Mouse (Mus musculus) kidney, postnatal 0 days (tissue): ENCODE data around the gene Il4ra. TPM values are rescaled to one million over a fixed set of nuclear protein-coding genes. Genes with fewer than 3 reads are reported as not detected.

Source experiments
- ATAC-seq: fragments of 200-750 bp; cut with Nextera tagmentation; replicated peaks from 2 replicates; pipeline ENCODE4 v1.8.0; 2017; ENCODE audit warnings: low read depth, moderate number of reproducible peaks, moderate TSS enrichment, moderate library complexity; ENCODE audit not compliant: low FRiP score
- DNase-seq: peaks from one replicate; pipeline ENCODE4 v3.0.0-alpha.2; 2016; ENCODE audit warnings: low spot score
- H3K27ac ChIP-seq: fragments of 300-500 bp; sonication (generic); 2 replicates; pipeline ENCODE4 v1.5.1; 2014; ENCODE audit warnings: mild to moderate bottlenecking
- H3K27me3 ChIP-seq: fragments of 300-500 bp; sonication (generic); 2 replicates; pipeline ENCODE4 v1.6.1; 2014; ENCODE audit warnings: low read length, mixed read lengths; ENCODE audit not compliant: insufficient read depth
- H3K36me3 ChIP-seq: fragments of 300-500 bp; sonication (generic); 2 replicates; pipeline ENCODE4 v1.6.1; 2014; ENCODE audit warnings: low read length, mixed read lengths; ENCODE audit not compliant: insufficient read depth
- H3K4me1 ChIP-seq: fragments of 300-500 bp; sonication (generic); replicated peaks from 2 replicates; pipeline ENCODE4 v1.6.1; 2014; ENCODE audit warnings: antibody characterized with exemption, low read length, mixed read lengths; ENCODE audit not compliant: insufficient read depth
- H3K4me2 ChIP-seq: fragments of 300-500 bp; sonication (generic); 2 replicates; pipeline ENCODE4 v1.6.1; 2014; ENCODE audit warnings: mild to moderate bottlenecking, low read length, moderate library complexity, mixed read lengths
- H3K4me3 ChIP-seq: fragments of 300-500 bp; sonication (generic); replicated peaks from 2 replicates; pipeline ENCODE4 v1.5.1; 2014; ENCODE audit warnings: low read depth, low read length
- H3K9ac ChIP-seq: fragments of 300-500 bp; sonication (generic); 2 replicates; pipeline ENCODE4 v1.6.1; 2014; ENCODE audit warnings: low read depth, low read length
- H3K9me3 ChIP-seq: fragments of 300-500 bp; sonication (generic); replicated peaks from 2 replicates; pipeline ENCODE4 v1.6.1; 2016; ENCODE audit warnings: low read length, inconsistent platforms, mixed read lengths
- CTCF ChIP-seq: IDR thresholded peaks from 2 replicates; pipeline ENCODE4 v1.5.1; 2016; ENCODE audit warnings: antibody characterized with exemption, low read depth, mild to moderate bottlenecking, moderate library complexity
- WGBS: fragments of 180-500 bp; shearing (Covaris S2); extraction: QIAGEN DNeasy Blood & Tissue Kit; methylation state at CpG from one replicate; pipeline ENCODE4 v1.1.7; 2014; 5-methylcytosine and 5-hydroxymethylcytosine counted together
- polyA plus RNA-seq: library from polyadenylated mRNA; unstranded; fragments of >200 nt; fragmentation: Nextera tagmentation; extraction: Ambion mirVana; gene quantifications from 2 replicates; pipeline ENCODE4 v1.2.1, GENCODE M21; 2015

Il4ra gene
- polyA plus RNA-seq, 1 experiment from 2014 or later = 10.0 TPM

DNA sequence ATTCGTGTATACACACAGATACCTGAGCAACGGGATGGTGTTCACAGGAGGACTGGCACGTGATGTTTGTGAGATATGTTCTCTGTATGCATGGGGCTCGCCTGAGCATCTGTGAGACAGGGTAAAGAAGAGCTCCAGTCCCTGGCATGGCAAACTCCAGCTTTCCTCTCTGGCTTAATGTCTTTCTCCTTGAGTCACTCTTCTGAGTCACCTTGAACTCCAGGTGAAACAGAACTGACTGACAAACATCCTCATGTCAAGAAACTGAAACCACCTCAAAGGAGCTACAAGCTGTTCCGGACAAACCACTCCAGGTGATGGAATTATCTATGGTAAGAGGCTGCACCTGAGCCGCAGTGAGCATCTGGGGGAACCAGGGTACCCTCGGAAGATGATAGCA, 38.0 kb downstream of the Il4ra start:
- TF ChIP-seq CTCF = no peak
- H3K36me3 ChIP-seq = no peaks in the 10 kb centered on the region
- DNase-seq (no peak), ATAC-seq (no peak)
- no peak overlapping the region for H3K4me2 ChIP-seq
- H3K9me3 ChIP-seq = no peaks in the 10 kb centered on the region
- H3K27me3 ChIP-seq = no peaks in the 10 kb centered on the region
- no peak overlapping the region for H3K4me3 ChIP-seq
- H3K9ac ChIP-seq = no peak overlapping the region
- no peaks in the 10 kb centered on the region for H3K4me1 ChIP-seq
- 86% methylated on average over 7 of the region's 7 CpGs for WGBS
- no peak overlapping the region for H3K27ac ChIP-seq

DNA sequence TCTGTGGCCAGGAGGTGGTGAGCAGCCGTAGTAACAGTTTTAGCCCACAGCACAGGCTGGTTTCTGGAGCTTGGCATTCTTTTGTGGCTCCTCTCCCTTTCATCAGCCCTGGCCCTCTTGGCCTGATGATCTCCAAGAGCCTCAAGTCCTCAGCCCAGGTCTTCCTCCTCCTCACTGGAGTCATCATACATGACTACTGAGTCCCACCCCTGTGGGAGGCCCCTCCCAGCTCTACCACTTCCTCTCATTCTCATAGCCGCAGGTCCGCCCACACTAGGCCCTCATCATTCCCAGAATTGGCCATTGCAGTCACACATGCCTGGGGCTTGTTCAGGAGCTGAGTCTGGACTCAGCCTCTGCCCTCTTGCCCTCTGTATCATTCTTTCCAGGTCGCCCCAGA, 41.9 kb downstream of the Il4ra start:
- ATAC-seq (no peak), DNase-seq (no peak)
- Histone ChIP-seq H3K9ac (no peak overlapping the region), H3K4me1 (no peaks in the 10 kb centered on the region), H3K9me3 (no peaks in the 10 kb centered on the region), H3K36me3 (no peaks in the 10 kb centered on the region), H3K4me3 (no peak overlapping the region), H3K27ac (no peak overlapping the region), H3K27me3 (no peaks in the 10 kb centered on the region), H3K4me2 (no peak overlapping the region)
- no peak for TF ChIP-seq CTCF
- 83% methylated on average over 4 of the region's 4 CpGs for WGBS

DNA sequence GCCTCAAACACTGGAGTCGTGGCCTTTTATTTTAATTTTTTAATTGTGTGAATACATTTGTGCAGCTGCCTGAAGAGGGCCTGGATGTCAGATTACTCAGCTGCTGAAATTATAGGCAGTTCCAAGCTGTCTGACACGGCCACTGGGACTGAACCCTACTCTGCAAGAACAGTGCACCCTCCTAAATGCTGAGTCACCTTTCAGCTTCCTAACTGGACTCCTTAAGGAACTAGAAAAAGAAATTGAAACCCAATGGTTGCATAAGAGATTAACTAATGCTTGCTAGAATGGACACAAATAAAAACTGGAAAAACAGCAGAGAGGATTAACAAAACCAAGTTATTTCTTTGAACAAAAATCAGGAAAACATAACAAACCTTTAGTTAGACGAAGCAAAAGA, 44.5 kb downstream of the Il4ra start:
- Histone ChIP-seq H3K4me2 (no peak overlapping the region), H3K4me1 (peaks cover 4% of the 10 kb centered on the region), H3K4me3 (no peak overlapping the region), H3K27me3 (no peaks in the 10 kb centered on the region), H3K9me3 (no peaks in the 10 kb centered on the region), H3K36me3 (no peaks in the 10 kb centered on the region), H3K9ac (no peak overlapping the region), H3K27ac (no peak overlapping the region)
- WGBS = 53% methylated on average over 3 of the region's 3 CpGs
- DNase-seq = no peak
- no peak for TF ChIP-seq CTCF
- no peak for ATAC-seq

DNA sequence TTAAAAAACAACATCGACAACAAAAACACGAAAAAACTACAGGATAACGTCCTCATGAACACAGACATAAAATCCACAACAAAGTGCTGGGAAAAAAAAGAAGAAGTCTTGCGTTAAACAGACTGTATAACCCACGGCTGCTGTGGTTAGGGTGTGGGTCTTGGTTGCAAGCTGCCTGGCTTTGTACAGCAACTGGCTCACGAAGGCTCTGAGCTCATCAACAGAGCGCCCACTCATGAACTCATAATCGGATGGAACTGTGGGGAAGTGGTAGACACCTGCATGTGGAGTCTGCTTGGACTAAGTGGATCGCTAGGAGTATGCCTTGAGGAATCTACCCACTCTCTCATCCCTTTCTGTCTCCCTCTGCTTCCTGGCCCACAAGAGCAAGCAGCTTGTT, 45.2 kb downstream of the Il4ra start:
- Histone ChIP-seq H3K9ac (no peak overlapping the region), H3K4me2 (no peak overlapping the region), H3K27me3 (no peaks in the 10 kb centered on the region), H3K4me3 (no peak overlapping the region), H3K27ac (no peak overlapping the region), H3K36me3 (no peaks in the 10 kb centered on the region), H3K4me1 (peaks cover 4% of the 10 kb centered on the region), H3K9me3 (no peaks in the 10 kb centered on the region)
- WGBS = 88% methylated on average over 9 of the region's 9 CpGs
- ATAC-seq (no peak), DNase-seq (no peak)
- no peak for TF ChIP-seq CTCF

DNA sequence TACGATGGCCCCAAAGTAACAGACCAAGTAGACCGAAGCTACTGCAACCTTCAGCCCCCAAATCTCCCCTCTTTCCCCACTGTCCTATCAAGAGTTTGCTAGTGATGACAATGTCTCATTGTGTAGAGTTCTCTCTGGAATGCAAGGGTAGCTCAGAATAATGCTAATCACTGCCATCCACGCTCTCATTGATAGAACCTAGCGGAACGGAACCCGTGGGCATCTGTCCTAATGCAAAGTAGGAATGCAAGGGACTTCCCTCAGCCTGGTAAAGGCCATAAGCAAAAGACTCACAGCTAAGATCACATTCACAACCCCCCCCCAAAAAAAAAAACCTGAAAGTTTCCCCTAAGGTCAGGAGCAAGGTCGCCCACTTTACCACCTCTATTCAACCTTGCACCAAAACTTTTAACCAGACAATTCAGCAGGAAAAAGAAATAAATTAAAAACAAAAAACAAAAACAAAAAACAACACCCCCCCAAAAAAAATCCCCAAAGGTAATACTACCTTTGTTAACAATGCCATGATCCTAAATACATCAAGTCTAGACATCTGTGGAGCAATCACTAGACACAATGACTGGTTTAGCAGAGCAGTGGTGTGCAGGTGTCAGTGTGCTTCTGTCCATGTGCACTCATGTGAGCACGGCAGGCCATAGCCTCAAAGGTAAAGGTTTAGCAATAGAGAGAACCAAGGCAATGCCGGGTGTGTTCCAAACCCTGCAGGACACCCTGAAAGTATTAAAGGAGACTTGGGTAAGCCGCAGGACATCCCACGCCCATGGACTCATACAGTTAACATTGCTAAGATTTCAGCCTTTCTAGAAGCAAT, 45.8 kb downstream of the Il4ra start:
- peaks cover 4% of the 10 kb centered on the region for H3K4me1 ChIP-seq
- no peaks in the 10 kb centered on the region for H3K27me3 ChIP-seq
- WGBS = 91% methylated on average over 11 of the region's 11 CpGs
- no peaks in the 10 kb centered on the region for H3K9me3 ChIP-seq
- no peaks in the 10 kb centered on the region for H3K36me3 ChIP-seq
- H3K27ac ChIP-seq = no peak overlapping the region
- no peak overlapping the region for H3K9ac ChIP-seq
- DNase-seq (no peak), ATAC-seq (no peak)
- TF ChIP-seq CTCF = no peak
- H3K4me2 ChIP-seq = no peak overlapping the region
- H3K4me3 ChIP-seq = no peak overlapping the region

DNA sequence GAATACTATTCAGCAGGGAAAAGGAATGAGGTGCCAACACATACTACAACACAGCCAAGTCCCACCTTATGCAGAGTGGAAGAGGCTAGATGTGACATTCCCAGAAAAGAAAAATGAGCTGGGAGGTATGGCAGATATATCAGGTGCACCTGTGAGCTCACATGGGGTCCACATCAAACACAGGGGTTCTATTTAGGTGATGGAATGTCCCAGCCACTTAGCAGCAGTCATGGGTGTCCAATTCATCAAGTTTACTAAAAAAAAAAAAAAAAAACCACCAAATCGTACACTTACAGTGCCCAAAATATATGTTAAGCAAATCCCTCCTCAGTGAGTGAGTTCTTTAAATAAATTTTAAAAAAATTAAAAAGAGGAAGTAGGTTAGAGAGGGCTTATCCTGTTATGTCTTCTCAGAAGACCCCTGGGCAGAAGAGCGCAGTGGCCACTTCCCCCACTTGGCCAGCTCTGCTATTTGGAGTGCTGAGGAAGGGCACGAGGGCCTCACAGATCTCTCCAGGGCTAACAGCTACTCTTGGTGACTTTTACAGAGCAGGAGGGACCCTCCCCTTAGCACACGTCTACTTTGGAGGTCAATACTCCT, 47.6 kb downstream of the Il4ra start:
- no peak for TF ChIP-seq CTCF
- no peaks in the 10 kb centered on the region for H3K36me3 ChIP-seq
- no peak for ATAC-seq

More for the DNA sequence above, 47.6 kb downstream of the Il4ra start:
- whole genome bisulfite sequencing = 59% methylated on average over 4 of the region's 4 CpGs
- H3K4me2 ChIP-seq = no peak overlapping the region
- no peak overlapping the region for H3K27ac ChIP-seq
- H3K9ac ChIP-seq = no peak overlapping the region
- no peaks in the 10 kb centered on the region for H3K9me3 ChIP-seq
- peaks cover 4% of the 10 kb centered on the region for H3K4me1 ChIP-seq
- no peaks in the 10 kb centered on the region for H3K27me3 ChIP-seq
- H3K4me3 ChIP-seq = no peak overlapping the region
- DNase-seq = no peak
